Mouse (Mus musculus): Measurements from ENCODE around the gene Cdk5rap1. TPM values are rescaled to one million over a fixed set of nuclear protein-coding genes. Genes with fewer than 3 reads are reported as not detected.
"Not testable (repeated sequence)": the region's sequence is repeated elsewhere in the genome, so short reads cannot be mapped to it uniquely, and the experiment has no call there.

The Cdk5rap1 gene
- polyA plus RNA-seq, 1 experiment from 2014 or later, result 22.9 TPM

GRCm38 (mm10) chr2:154300496-154300895 lies 72.3 kb downstream of the Cdk5rap1 start:
- H3K9ac ChIP-seq (replicated peaks; ENCODE audit: low read length), result no peak overlapping the region
- peak; percentile 75 for DNase-seq
- no peak overlapping the region for H3K27ac ChIP-seq (replicated peaks; ENCODE audit: low read depth, low read length)
- 21% methylated on average over 1 of the region's 1 CpGs for WGBS
- no peaks in the 10 kb centered on the region for H3K36me3 ChIP-seq (ENCODE audit: control insufficient read depth, insufficient read depth, low read length)
- H3K4me2 ChIP-seq (ENCODE audit: low read length), result no peak overlapping the region
- no peaks in the 10 kb centered on the region for H3K4me1 ChIP-seq (ENCODE audit: control insufficient read depth, insufficient read depth, low read length)
- H3K27me3 ChIP-seq (ENCODE audit: control insufficient read depth, insufficient read depth, low read length), result no peaks in the 10 kb centered on the region
- no peak for ATAC-seq (ENCODE audit: low FRiP score, low TSS enrichment)
- no peak overlapping the region for H3K4me3 ChIP-seq (replicated peaks; ENCODE audit: low read depth, low read length)
- no peaks in the 10 kb centered on the region for H3K9me3 ChIP-seq (ENCODE audit: control insufficient read depth, low read length)

GRCm38 (mm10) chr2:154294746-154295145 lies 78.1 kb downstream of the Cdk5rap1 start:
- not testable (repeated sequence) for H3K4me1 ChIP-seq (ENCODE audit: control insufficient read depth, insufficient read depth, low read length); H3K4me3 ChIP-seq (replicated peaks; ENCODE audit: low read depth, low read length); H3K27ac ChIP-seq (replicated peaks; ENCODE audit: low read depth, low read length); H3K27me3 ChIP-seq (ENCODE audit: control insufficient read depth, insufficient read depth, low read length); ATAC-seq (ENCODE audit: low FRiP score, low TSS enrichment); H3K9ac ChIP-seq (replicated peaks; ENCODE audit: low read length); H3K36me3 ChIP-seq (ENCODE audit: control insufficient read depth, insufficient read depth, low read length); H3K4me2 ChIP-seq (ENCODE audit: low read length); H3K9me3 ChIP-seq (ENCODE audit: control insufficient read depth, low read length)
- DNase-seq, result peak; percentile 82
- 3% methylated on average over 10 of the region's 10 CpGs for WGBS

GRCm38 (mm10) chr2:154292833-154293232 lies 80.0 kb downstream of the Cdk5rap1 start:
- WGBS, result 83% methylated on average over 1 of the region's 1 CpGs
- H3K27me3 ChIP-seq (ENCODE audit: control insufficient read depth, insufficient read depth, low read length), result no peaks in the 10 kb centered on the region
- no peak overlapping the region for H3K4me2 ChIP-seq (ENCODE audit: low read length)
- no peak overlapping the region for H3K9ac ChIP-seq (replicated peaks; ENCODE audit: low read length)
- no peak overlapping the region for H3K27ac ChIP-seq (replicated peaks; ENCODE audit: low read depth, low read length)
- H3K9me3 ChIP-seq (ENCODE audit: control insufficient read depth, low read length), result no peaks in the 10 kb centered on the region
- no peak overlapping the region for H3K4me3 ChIP-seq (replicated peaks; ENCODE audit: low read depth, low read length)
- DNase-seq, result no peak
- ATAC-seq (ENCODE audit: low FRiP score, low TSS enrichment), result no peak
- no peaks in the 10 kb centered on the region for H3K4me1 ChIP-seq (ENCODE audit: control insufficient read depth, insufficient read depth, low read length)
- no peaks in the 10 kb centered on the region for H3K36me3 ChIP-seq (ENCODE audit: control insufficient read depth, insufficient read depth, low read length)

- H3K4me1 ChIP-seq (ENCODE audit: control insufficient read depth, insufficient read depth, low read length); H3K36me3 ChIP-seq (ENCODE audit: control insufficient read depth, insufficient read depth, low read length); H3K4me3 ChIP-seq (replicated peaks; ENCODE audit: low read depth, low read length); H3K9ac ChIP-seq (replicated peaks; ENCODE audit: low read length); H3K9me3 ChIP-seq (ENCODE audit: control insufficient read depth, low read length); ATAC-seq (ENCODE audit: low FRiP score, low TSS enrichment); H3K4me2 ChIP-seq (ENCODE audit: low read length); DNase-seq; H3K27ac ChIP-seq (replicated peaks; ENCODE audit: low read depth, low read length); H3K27me3 ChIP-seq (ENCODE audit: control insufficient read depth, insufficient read depth, low read length): not testable (repeated sequence)
- 86% methylated on average over 3 of the region's 3 CpGs for WGBS
Measured at GRCm38 (mm10) chr2:154291866-154292265, 80.9 kb downstream of the Cdk5rap1 start.

Other genes starting within 250 kb of the Cdk5rap1 start
- not detected in 2 replicates for gene Bpifa3, start 242.7 kb downstream of the Cdk5rap1 start, polyA plus RNA-seq (2014; fragmentation: Nextera tagmentation; extraction: Ambion mirVana)
- gene Bpifa1, start 230.1 kb downstream of the Cdk5rap1 start, polyA plus RNA-seq (2014; fragmentation: Nextera tagmentation; extraction: Ambion mirVana), result not detected in 2 replicates
- gene Bpifa5, start 210.4 kb downstream of the Cdk5rap1 start, polyA plus RNA-seq (2014; fragmentation: Nextera tagmentation; extraction: Ambion mirVana), result not detected in 2 replicates
- 0.13 and 0.17 TPM in 2 replicates for gene Bpifb1, start 182.2 kb downstream of the Cdk5rap1 start, polyA plus RNA-seq (2014; fragmentation: Nextera tagmentation; extraction: Ambion mirVana)
- gene Bpifb5, start 149.3 kb downstream of the Cdk5rap1 start, polyA plus RNA-seq (2014; fragmentation: Nextera tagmentation; extraction: Ambion mirVana), result not detected in 2 replicates
- gene Bpifb9a, start 115.2 kb downstream of the Cdk5rap1 start, polyA plus RNA-seq (2014; fragmentation: Nextera tagmentation; extraction: Ambion mirVana), result not detected in 2 replicates
- not detected in 2 replicates for gene Bpifb9b, start 65.8 kb downstream of the Cdk5rap1 start, polyA plus RNA-seq (2014; fragmentation: Nextera tagmentation; extraction: Ambion mirVana)
- gene Snta1, start 35.1 kb upstream of the Cdk5rap1 start, polyA plus RNA-seq (2014; fragmentation: Nextera tagmentation; extraction: Ambion mirVana), result 4.0 and 5.8 TPM in 2 replicates
- gene Cbfa2t2, start 63.5 kb upstream of the Cdk5rap1 start, polyA plus RNA-seq (2014; fragmentation: Nextera tagmentation; extraction: Ambion mirVana), result 45.5 and 65.6 TPM in 2 replicates
- gene 1700003F12Rik, start 174.1 kb upstream of the Cdk5rap1 start, polyA plus RNA-seq (2014; fragmentation: Nextera tagmentation; extraction: Ambion mirVana), result 1.1 and 2.1 TPM in 2 replicates
- gene Actl10, start 178.8 kb upstream of the Cdk5rap1 start, polyA plus RNA-seq (2014; fragmentation: Nextera tagmentation; extraction: Ambion mirVana), result 0.19 and 0.28 TPM in 2 replicates
- 15.1 and 16.0 TPM in 2 replicates for gene Necab3, start 185.9 kb upstream of the Cdk5rap1 start, polyA plus RNA-seq (2014; fragmentation: Nextera tagmentation; extraction: Ambion mirVana)
- 3.1 and 3.2 TPM in 2 replicates for gene E2f1, start 196.9 kb upstream of the Cdk5rap1 start, polyA plus RNA-seq (2014; fragmentation: Nextera tagmentation; extraction: Ambion mirVana)
- gene Pxmp4, start 230.7 kb upstream of the Cdk5rap1 start, polyA plus RNA-seq (2014; fragmentation: Nextera tagmentation; extraction: Ambion mirVana), result 14.2 and 15.0 TPM in 2 replicates
- gene Zfp341, start 240.3 kb upstream of the Cdk5rap1 start, polyA plus RNA-seq (2014; fragmentation: Nextera tagmentation; extraction: Ambion mirVana), result 2.2 and 2.6 TPM in 2 replicates
- 0.50 and 1.6 TPM in 2 replicates for gene 4930519P11Rik, start 240.4 kb upstream of the Cdk5rap1 start, polyA plus RNA-seq (2014; fragmentation: Nextera tagmentation; extraction: Ambion mirVana)